In genomic region chr10:81615486-81615885, GRCm38 (mm10) we compare ENCODE assay signal across 17 mouse cellular contexts. TPM values are rescaled to one million over a fixed set of nuclear protein-coding genes. Genes with fewer than 3 reads are reported as not detected.
DNase-seq lines count a peak whose midpoint lies in the region; ATAC-seq and TF ChIP-seq lines count a peak whose summit lies in the region.
"Had no signal": no experiment of that assay in that cellular context is flagged by ENCODE, and none has a peak within 500 bp of the region (broad histone marks: within the 10 kb centered on the region; RNA-seq: fewer than 3 reads in every experiment).

No protein-coding gene starts in this region.

- no peaks in the 10 kb centered on the region for H3K9me3 ChIP-seq in midbrain, postnatal 0 days (ENCODE audit: low read length)
- H3K9me3 ChIP-seq: forebrain, embryonic 13.5 days; hindbrain, embryonic 15.5 days; lung, embryonic 15.5 days had no signal

- ATAC-seq in midbrain, postnatal 0 days (ENCODE audit: low FRiP score), result no peak
- ATAC-seq: forebrain, embryonic 13.5 days had no signal

- no peak for TF ChIP-seq CTCF in layer of hippocampus, adult 2 months (conservative IDR thresholded peaks at IDR 0.05)
- no peak for TF ChIP-seq CTCF in midbrain, postnatal 0 days (IDR thresholded peaks at IDR 0.05)

- no peak overlapping the region for H3K9ac ChIP-seq in midbrain, postnatal 0 days (replicated peaks; ENCODE audit: low read length, poor library complexity, severe bottlenecking)
- H3K9ac ChIP-seq: forebrain, embryonic 13.5 days; hindbrain, embryonic 15.5 days; lung, embryonic 15.5 days had no signal

- no peak overlapping the region for H3K4me3 ChIP-seq in layer of hippocampus, adult 2 months
- H3K4me3 ChIP-seq in midbrain, postnatal 0 days (ENCODE audit: low read depth, low read length), result no peak overlapping the region
- H3K4me3 ChIP-seq: forebrain, embryonic 13.5 days; heart, adult 2 months; hindbrain, embryonic 15.5 days; lung, embryonic 15.5 days; midbrain, embryonic 10.5 days had no signal

- H3K27ac ChIP-seq in layer of hippocampus, adult 2 months, result peak overlapping the region; percentile 90
- no peak overlapping the region for H3K27ac ChIP-seq in midbrain, postnatal 0 days (ENCODE audit: low read depth, low read length)
- H3K27ac ChIP-seq: forebrain, embryonic 13.5 days; heart, adult 2 months; hindbrain, embryonic 15.5 days; lung, embryonic 15.5 days; midbrain, embryonic 10.5 days had no signal

- 76% methylated on average over 6 of the region's 6 CpGs for WGBS in midbrain, postnatal 0 days

- DNase-seq in layer of hippocampus, adult 2 months (ENCODE audit: low spot score in 2 of 2), result peak; percentile 62 to 82
- DNase-seq in layer of hippocampus, postnatal 10 days (ENCODE audit: low spot score in 2 of 2), result no peak
- peak; percentile 46 for DNase-seq in brain, adult 2 months (ENCODE audit: low read depth, low spot score)
- DNase-seq in forelimb bud, embryonic 11.5 days (ENCODE audit: low read depth, low spot score), result peak; percentile 68
- peak; percentile 64 for DNase-seq in mesoderm, embryonic 11.5 days (ENCODE audit: low read depth, low spot score)
- no peak for DNase-seq in left cerebral cortex, postnatal 36 days (ENCODE audit: low spot score in 2 of 2)
- no peak for DNase-seq in midbrain, postnatal 0 days (ENCODE audit: low spot score)
- DNase-seq: adrenal gland, adult 8-10 months; cerebellum, adult 9-11 months; heart, adult 2 months; heart, postnatal 10 days; liver; thymus, adult 2 months had no signal

- no peaks in the 10 kb centered on the region for H3K4me1 ChIP-seq in midbrain, postnatal 0 days (ENCODE audit: insufficient read depth, low read length)
- H3K4me1 ChIP-seq: forebrain, embryonic 13.5 days; hindbrain, embryonic 15.5 days; lung, embryonic 15.5 days had no signal

- H3K36me3 ChIP-seq in midbrain, postnatal 0 days (ENCODE audit: insufficient read depth, low read length), result no peaks in the 10 kb centered on the region
- H3K36me3 ChIP-seq: hindbrain, embryonic 15.5 days; lung, embryonic 15.5 days had no signal

- H3K27me3 ChIP-seq in midbrain, postnatal 0 days (ENCODE audit: insufficient read depth, low read length), result no peaks in the 10 kb centered on the region
- H3K27me3 ChIP-seq: hindbrain, embryonic 15.5 days; lung, embryonic 15.5 days had no signal

- intact Hi-C loops in left cerebral cortex, postnatal 36 days (cut with DNase I), result no loop called here

- H3K4me2 ChIP-seq in midbrain, postnatal 0 days (ENCODE audit: low read depth, low read length, poor library complexity, severe bottlenecking), result no peak overlapping the region
- H3K4me2 ChIP-seq: forebrain, embryonic 13.5 days; hindbrain, embryonic 15.5 days; lung, embryonic 15.5 days had no signal

RNA-seq across cellular contexts. Expression of gene BC025920, which starts 9.4 kb away (rescaled TPM):
- total RNA-seq in layer of hippocampus, adult 2 months (2021), result 1 to 10 TPM; 4.2 to 5.0 TPM
- 1 to 10 TPM; 2.0 TPM for total RNA-seq in layer of hippocampus, postnatal 10 days (2021)
- total RNA-seq in left cerebral cortex, postnatal 36 days (2021), result 1 to 10 TPM; 3.5 to 3.6 TPM
- total RNA-seq in midbrain, postnatal 0 days (2014; rRNA removed), result 1.2 and 2.6 TPM in 2 replicates
- 0.80 and 1.6 TPM in 2 replicates for polyA plus RNA-seq in midbrain, postnatal 0 days (2015; fragmentation: Nextera tagmentation; extraction: Ambion mirVana)

RNA-seq across cellular contexts. Expression of gene Sirt6, which starts 12.1 kb away (rescaled TPM):
- total RNA-seq in layer of hippocampus, adult 2 months (2021), result 10 to 100 TPM; 29.7 to 31.4 TPM
- total RNA-seq in layer of hippocampus, postnatal 10 days (2021), result 10 to 100 TPM; 28.9 to 31.4 TPM
- 10 to 100 TPM; 22.7 to 29.4 TPM for total RNA-seq in left cerebral cortex, postnatal 36 days (2021)
- 25.0 and 33.8 TPM in 2 replicates for total RNA-seq in midbrain, postnatal 0 days (2014; rRNA removed)
- 41.0 and 42.6 TPM in 2 replicates for polyA plus RNA-seq in midbrain, postnatal 0 days (2015; fragmentation: Nextera tagmentation; extraction: Ambion mirVana)

RNA-seq across cellular contexts. Expression of gene Ankrd24, which starts 12.9 kb away (rescaled TPM):
- 10 to 100 TPM; 33.6 to 38.6 TPM for total RNA-seq in layer of hippocampus, adult 2 months (2021)
- 10 to 100 TPM; 28.5 to 40.6 TPM for total RNA-seq in layer of hippocampus, postnatal 10 days (2021)
- total RNA-seq in left cerebral cortex, postnatal 36 days (2021), result 10 to 100 TPM; 37.8 to 46.7 TPM
- total RNA-seq in midbrain, postnatal 0 days (2014; rRNA removed), result 93.1 and 100 TPM in 2 replicates
- polyA plus RNA-seq in midbrain, postnatal 0 days (2015; fragmentation: Nextera tagmentation; extraction: Ambion mirVana), result 14.6 and 14.9 TPM in 2 replicates

RNA-seq across cellular contexts. Expression of gene Tle6, which starts 14.6 kb away (rescaled TPM):
- 1 to 10 TPM; 4.1 to 5.0 TPM for total RNA-seq in layer of hippocampus, adult 2 months (2021)
- total RNA-seq in layer of hippocampus, postnatal 10 days (2021), result 1 to 10 TPM; 1.7 to 2.4 TPM
- 10 to 100 TPM in 1 of 2 experiments, 1 to 10 TPM in 1; 9.7 to 10.9 TPM for total RNA-seq in left cerebral cortex, postnatal 36 days (2021)
- 8.4 and 13.3 TPM in 2 replicates for total RNA-seq in midbrain, postnatal 0 days (2014; rRNA removed)
- polyA plus RNA-seq in midbrain, postnatal 0 days (2015; fragmentation: Nextera tagmentation; extraction: Ambion mirVana), result 4.7 and 7.5 TPM in 2 replicates

RNA-seq across cellular contexts. Expression of gene Gm10778, which starts 33.4 kb away (rescaled TPM):
- total RNA-seq in layer of hippocampus, adult 2 months (2021), result 1 to 10 TPM; 3.6 to 5.0 TPM
- total RNA-seq in layer of hippocampus, postnatal 10 days (2021), result 1 to 10 TPM; 5.1 to 5.4 TPM
- total RNA-seq in left cerebral cortex, postnatal 36 days (2021), result 1 to 10 TPM; 3.9 to 4.1 TPM
- 3.3 and 5.3 TPM in 2 replicates for total RNA-seq in midbrain, postnatal 0 days (2014; rRNA removed)
- polyA plus RNA-seq in midbrain, postnatal 0 days (2015; fragmentation: Nextera tagmentation; extraction: Ambion mirVana), result 2.9 and 3.7 TPM in 2 replicates

Comparison
In these comparisons a context has a peak if more than half of its experiments do, and no peak if none do; other contexts are left out.
1. DNase-seq: peak in layer of hippocampus, adult 2 months (2 of 2), brain, adult 2 months (single experiment), forelimb bud, embryonic 11.5 days (single experiment) and mesoderm, embryonic 11.5 days (single experiment); none in layer of hippocampus, postnatal 10 days (0 of 2), left cerebral cortex, postnatal 36 days (0 of 2) and midbrain, postnatal 0 days (single experiment).